7 mouse cellular contexts compared by ENCODE assay signal in the genomic region with DNA sequence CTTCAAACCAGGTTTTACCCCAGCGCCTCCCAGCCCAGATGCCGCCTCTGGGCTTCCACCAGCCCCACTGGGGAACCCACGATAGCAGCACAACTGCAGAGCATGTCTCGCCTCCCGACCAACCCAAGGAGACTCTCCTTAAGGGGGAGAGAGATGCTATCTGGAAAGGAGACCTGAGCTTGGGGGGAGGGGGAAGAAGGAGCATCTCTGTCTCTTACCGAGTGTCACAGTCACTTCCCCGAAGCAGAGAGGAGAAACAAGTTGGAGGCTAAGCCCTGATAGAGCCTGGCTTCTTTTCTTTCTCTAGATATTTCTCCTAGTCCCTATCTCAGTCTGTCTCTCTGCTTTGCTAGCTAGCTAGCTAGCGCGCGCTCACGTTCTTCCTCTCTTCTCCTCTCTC. TPM values are rescaled to one million over a fixed set of nuclear protein-coding genes. Genes with fewer than 3 reads are reported as not detected.
DNase-seq lines count a peak whose midpoint lies in the region; ATAC-seq lines count a peak whose summit lies in the region.

No protein-coding gene starts in this region.

- no peak overlapping the region for H3K9ac ChIP-seq in liver, embryonic 12.5 days
- H3K9ac ChIP-seq in forebrain, embryonic 14.5 days (ENCODE audit: low read length), result peak overlapping the region; percentile 57
- peak overlapping the region; percentile 45; the same call in 1 of the 2 replicates for H3K9ac ChIP-seq in limb, embryonic 13.5 days

- H3K27me3 ChIP-seq in liver, embryonic 12.5 days (replicated peaks), result peaks cover 10% of the 10 kb centered on the region
- no peaks in the 10 kb centered on the region for H3K27me3 ChIP-seq in forebrain, embryonic 14.5 days (replicated peaks; ENCODE audit: control insufficient read depth, insufficient read depth, low read length)
- H3K27me3 ChIP-seq in limb, embryonic 13.5 days, result peaks cover 10% of the 10 kb centered on the region; the same call in 1 of the 2 replicates

- H3K4me1 ChIP-seq in liver, embryonic 12.5 days, result no peaks in the 10 kb centered on the region
- H3K4me1 ChIP-seq in forebrain, embryonic 14.5 days (ENCODE audit: control insufficient read depth, insufficient read depth, low read length), result no peaks in the 10 kb centered on the region
- H3K4me1 ChIP-seq in limb, embryonic 13.5 days, result no peaks in the 10 kb centered on the region

- no peak overlapping the region for H3K4me3 ChIP-seq in liver, embryonic 12.5 days
- peak overlapping the region; percentile 35 for H3K4me3 ChIP-seq in forebrain, embryonic 14.5 days (ENCODE audit: low read depth, low read length)
- peak overlapping the region; percentile 36 for H3K4me3 ChIP-seq in limb, embryonic 13.5 days

- no peak for DNase-seq in liver
- DNase-seq in forebrain, embryonic 14.5 days (ENCODE audit: low spot score), result peak; percentile 25
- DNase-seq in right cerebral cortex, postnatal 4 days, result peak; percentile 11
- DNase-seq in MN1 (ENCODE audit: low spot score), result no peak
- no peak for DNase-seq in lung, postnatal 25 days (ENCODE audit: low spot score)

- peak overlapping the region; percentile 15; the same call in 1 of the 2 replicates for H3K4me2 ChIP-seq in liver, embryonic 12.5 days
- H3K4me2 ChIP-seq in forebrain, embryonic 14.5 days (ENCODE audit: low read length), result peak overlapping the region; percentile 50
- peak overlapping the region; percentile 62 for H3K4me2 ChIP-seq in limb, embryonic 13.5 days (replicated peaks)

- H3K9me3 ChIP-seq in liver, embryonic 12.5 days (replicated peaks), result no peaks in the 10 kb centered on the region
- no peaks in the 10 kb centered on the region for H3K9me3 ChIP-seq in forebrain, embryonic 14.5 days (replicated peaks; ENCODE audit: control insufficient read depth, low read length)
- no peaks in the 10 kb centered on the region for H3K9me3 ChIP-seq in limb, embryonic 13.5 days

- 2% methylated on average over 11 of the region's 11 CpGs for WGBS in liver, embryonic 12.5 days (ENCODE audit: insufficient replicate concordance)
- 29% methylated on average over 11 of the region's 11 CpGs for WGBS in forebrain, embryonic 14.5 days
- 14% methylated on average over 11 of the region's 11 CpGs for WGBS in limb, embryonic 13.5 days

- no peak for ATAC-seq in liver, embryonic 12.5 days
- ATAC-seq in forebrain, embryonic 14.5 days, result peak; percentile 78
- 0 out of 2 replicates have a peak, but pooled peaks have one; percentile 44 for ATAC-seq in limb, embryonic 13.5 days (ENCODE audit: low FRiP score, low read depth)

- no peak overlapping the region for H3K27ac ChIP-seq in liver, embryonic 12.5 days
- peak overlapping the region; percentile 44; the same call in 1 of the 2 replicates for H3K27ac ChIP-seq in forebrain, embryonic 14.5 days (ENCODE audit: low read depth, low read length)
- H3K27ac ChIP-seq in limb, embryonic 13.5 days, result no peak overlapping the region

- H3K36me3 ChIP-seq in liver, embryonic 12.5 days, result no peaks in the 10 kb centered on the region
- H3K36me3 ChIP-seq in forebrain, embryonic 14.5 days (ENCODE audit: control insufficient read depth, insufficient read depth, low read length), result no peaks in the 10 kb centered on the region
- H3K36me3 ChIP-seq in limb, embryonic 13.5 days, result no peaks in the 10 kb centered on the region

RNA-seq across cellular contexts. Expression of a gene that starts 0.9 kb away (rescaled TPM):
- 0.17 and 0.21 TPM in 2 replicates for polyA plus RNA-seq in liver, embryonic 12.5 days (2016; fragmentation: Nextera tagmentation; extraction: Ambion mirVana)
- polyA plus RNA-seq in forebrain, embryonic 14.5 days (2014; fragmentation: Nextera tagmentation; extraction: Ambion mirVana), result 9.6 and 17.2 TPM in 2 replicates
- 2.1 and 2.6 TPM in 2 replicates for polyA plus RNA-seq in limb, embryonic 13.5 days (2015; fragmentation: Nextera tagmentation; extraction: Ambion mirVana)

Comparison
In these comparisons a context has a peak if more than half of its experiments do, and no peak if none do; other contexts are left out.
1. DNase-seq: peak in forebrain, embryonic 14.5 days (single experiment) and right cerebral cortex, postnatal 4 days (single experiment); none in liver (single experiment), MN1 (single experiment) and lung, postnatal 25 days (single experiment).
2. Peak in every context shown above with its lines, with median percentiles within 50 percentile points of each other: H3K4me2 ChIP-seq.